Mouse (Mus musculus): ENCODE measurements around the gene H2-Ke6.

- TF ChIP-seq CTCF (IDR thresholded peaks at IDR 0.05; ENCODE audit: low read depth) (no peak), EP300 (IDR thresholded peaks at IDR 0.05; ENCODE audit: low read depth) (no peak)
These were observed 9.4 kb upstream of the H2-Ke6 start for GRCm38 (mm10) chr17:34037241-34037640.
